Mouse (Mus musculus) forebrain, embryonic 12.5 days (tissue): ENCODE measurements at regions not wholly inside any gene's neighbourhood (a gene's known extent, or its start where the extent isn't known, plus 50 kb on each side); places are given as distances from the start of the nearest gene placed in this dataset.

ENCODE experiments used
- ATAC-seq: fragments of 200-750 bp; cut with Nextera tagmentation; 2 replicates; pipeline ENCODE4 v1.8.0; 2017; ENCODE audit warnings: moderate TSS enrichment; ENCODE audit not compliant: low FRiP score
- H3K27ac ChIP-seq: fragments of 300-500 bp; sonication (generic); 2 replicates; pipeline ENCODE4 v1.5.1; 2016; ENCODE audit warnings: mild to moderate bottlenecking
- H3K27me3 ChIP-seq: fragments of 300-500 bp; sonication (generic); 2 replicates; pipeline ENCODE4 v1.6.1; 2016; ENCODE audit warnings: mild to moderate bottlenecking
- H3K36me3 ChIP-seq: fragments of 300-500 bp; sonication (generic); replicated peaks from 2 replicates; pipeline ENCODE4 v1.6.1; 2016; ENCODE audit warnings: mild to moderate bottlenecking
- H3K4me1 ChIP-seq: fragments of 300-500 bp; sonication (generic); 2 replicates; pipeline ENCODE4 v1.6.1; 2016
- H3K4me2 ChIP-seq: fragments of 300-500 bp; sonication (generic); 2 replicates; pipeline ENCODE4 v1.6.1; 2016; ENCODE audit warnings: mild to moderate bottlenecking, moderate library complexity
- H3K4me3 ChIP-seq: fragments of 300-500 bp; sonication (generic); replicated peaks from 2 replicates; pipeline ENCODE4 v1.5.1; 2016; ENCODE audit warnings: mild to moderate bottlenecking
- H3K9ac ChIP-seq: fragments of 300-500 bp; sonication (generic); 2 replicates; pipeline ENCODE4 v1.6.1; 2016; ENCODE audit warnings: mild to moderate bottlenecking
- H3K9me3 ChIP-seq: fragments of 300-500 bp; sonication (generic); 2 replicates; pipeline ENCODE4 v1.6.1; 2016
- WGBS: fragments of 180-500 bp; shearing (Covaris S2); methylation state at CpG from one replicate; pipeline ENCODE4 v1.1.7; 2016; 5-methylcytosine and 5-hydroxymethylcytosine counted together

GRCm38 (mm10) chr9:116383411-116384101, 208.4 kb upstream of the Tgfbr2 start:
- peak overlapping the region; percentile 6; the same call in 1 of the 2 replicates for H3K4me2 ChIP-seq
- no peaks in the 10 kb centered on the region for H3K36me3 ChIP-seq
- 0 out of 2 replicates have a peak overlapping the region, but pooled peaks have one; percentile 29 for H3K9ac ChIP-seq
- WGBS, result 63% methylated on average over 18 of the region's 18 CpGs
- H3K27me3 ChIP-seq, result no peaks in the 10 kb centered on the region
- 0 out of 2 replicates have a peak overlapping the region, but pooled peaks have one; percentile 46 for H3K27ac ChIP-seq
- H3K4me1 ChIP-seq, result 0 out of 2 replicates have a peak, but pooled peaks cover 5% of the 10 kb centered on the region
- peak; percentile 17; the same call in 1 of the 2 replicates for ATAC-seq
- no peak overlapping the region for H3K4me3 ChIP-seq
- no peaks in the 10 kb centered on the region for H3K9me3 ChIP-seq

- WGBS, result 33% methylated on average over 1 of the region's 1 CpGs
- H3K27ac ChIP-seq, result no peak overlapping the region
- no peaks in the 10 kb centered on the region for H3K4me1 ChIP-seq
- H3K9me3 ChIP-seq, result no peaks in the 10 kb centered on the region
- H3K4me2 ChIP-seq, result no peak overlapping the region
- H3K9ac ChIP-seq, result no peak overlapping the region
- H3K36me3 ChIP-seq, result no peaks in the 10 kb centered on the region
- H3K4me3 ChIP-seq, result no peak overlapping the region
- ATAC-seq, result no peak
- no peaks in the 10 kb centered on the region for H3K27me3 ChIP-seq
Measured at GRCm38 (mm10) chr9:116377706-116378105, 202.5 kb upstream of the Tgfbr2 start.

- H3K9me3 ChIP-seq, result no peaks in the 10 kb centered on the region
- no peak overlapping the region for H3K9ac ChIP-seq
- no peak overlapping the region for H3K27ac ChIP-seq
- no peaks in the 10 kb centered on the region for H3K36me3 ChIP-seq
- no peak overlapping the region for H3K4me2 ChIP-seq
- H3K4me3 ChIP-seq, result no peak overlapping the region
- WGBS, result 72% methylated on average over 12 of the region's 12 CpGs
- no peaks in the 10 kb centered on the region for H3K27me3 ChIP-seq
- no peaks in the 10 kb centered on the region for H3K4me1 ChIP-seq
- peak; percentile 30; the same call in 1 of the 2 replicates for ATAC-seq
Measured at GRCm38 (mm10) chr9:116375658-116376357, 200.6 kb upstream of the Tgfbr2 start.

GRCm38 (mm10) chr9:116374343-116374742, 199.2 kb upstream of the Tgfbr2 start:
- no peak overlapping the region for H3K4me2 ChIP-seq
- no peaks in the 10 kb centered on the region for H3K4me1 ChIP-seq
- no peak overlapping the region for H3K4me3 ChIP-seq
- no peak overlapping the region for H3K27ac ChIP-seq
- H3K9me3 ChIP-seq, result no peaks in the 10 kb centered on the region
- no peaks in the 10 kb centered on the region for H3K27me3 ChIP-seq
- H3K36me3 ChIP-seq, result no peaks in the 10 kb centered on the region
- no peak overlapping the region for H3K9ac ChIP-seq
- ATAC-seq, result no peak
- 96% methylated on average over 4 of the region's 4 CpGs for WGBS

- 72% methylated on average over 3 of the region's 3 CpGs for WGBS
- ATAC-seq, result no peak
Measured at GRCm38 (mm10) chr9:116373396-116373795, 198.2 kb upstream of the Tgfbr2 start.

GRCm38 (mm10) chr9:116369059-116369718, 194.0 kb upstream of the Tgfbr2 start:
- ATAC-seq, result no peak
- no peak overlapping the region for H3K4me3 ChIP-seq
- H3K4me1 ChIP-seq, result no peaks in the 10 kb centered on the region
- H3K9me3 ChIP-seq, result no peaks in the 10 kb centered on the region
- H3K4me2 ChIP-seq, result no peak overlapping the region
- H3K9ac ChIP-seq, result no peak overlapping the region
- no peaks in the 10 kb centered on the region for H3K27me3 ChIP-seq
- H3K36me3 ChIP-seq, result no peaks in the 10 kb centered on the region
- no peak overlapping the region for H3K27ac ChIP-seq

More at GRCm38 (mm10) chr9:116373396-116373795, 198.2 kb upstream of the Tgfbr2 start:
- Histone ChIP-seq H3K27ac (no peak overlapping the region), H3K4me3 (no peak overlapping the region), H3K4me2 (no peak overlapping the region), H3K9ac (no peak overlapping the region), H3K4me1 (no peaks in the 10 kb centered on the region), H3K36me3 (no peaks in the 10 kb centered on the region), H3K27me3 (no peaks in the 10 kb centered on the region), H3K9me3 (no peaks in the 10 kb centered on the region)

- no peak overlapping the region for H3K9ac ChIP-seq
- H3K27ac ChIP-seq, result no peak overlapping the region
- no peak overlapping the region for H3K4me2 ChIP-seq
- H3K9me3 ChIP-seq, result 0 out of 2 replicates have a peak, but pooled peaks cover 4% of the 10 kb centered on the region
- no peaks in the 10 kb centered on the region for H3K27me3 ChIP-seq
- no peak for ATAC-seq
- H3K4me1 ChIP-seq, result no peaks in the 10 kb centered on the region
- WGBS, result 89% methylated on average over 7 of the region's 7 CpGs
- no peak overlapping the region for H3K4me3 ChIP-seq
- H3K36me3 ChIP-seq, result no peaks in the 10 kb centered on the region
Measured at GRCm38 (mm10) chr9:116366713-116367112, 191.6 kb upstream of the Tgfbr2 start.

- WGBS, result 83% methylated on average over 9 of the region's 9 CpGs
- no peak for ATAC-seq
Measured at GRCm38 (mm10) chr9:116366193-116366592, 191.0 kb upstream of the Tgfbr2 start.

GRCm38 (mm10) chr9:116365701-116366100, 190.5 kb upstream of the Tgfbr2 start:
- ATAC-seq, result no peak
- H3K27ac ChIP-seq, result no peak overlapping the region
- no peaks in the 10 kb centered on the region for H3K27me3 ChIP-seq
- H3K36me3 ChIP-seq, result no peaks in the 10 kb centered on the region
- 0 out of 2 replicates have a peak, but pooled peaks cover 5% of the 10 kb centered on the region for H3K9me3 ChIP-seq
- no peak overlapping the region for H3K4me3 ChIP-seq
- H3K4me2 ChIP-seq, result no peak overlapping the region
- WGBS, result 76% methylated on average over 3 of the region's 3 CpGs
- no peak overlapping the region for H3K9ac ChIP-seq
- no peaks in the 10 kb centered on the region for H3K4me1 ChIP-seq

More at GRCm38 (mm10) chr9:116366193-116366592, 191.0 kb upstream of the Tgfbr2 start:
- H3K27me3 ChIP-seq, result no peaks in the 10 kb centered on the region
- no peak overlapping the region for H3K9ac ChIP-seq
- H3K4me2 ChIP-seq, result no peak overlapping the region
- no peaks in the 10 kb centered on the region for H3K4me1 ChIP-seq
- no peak overlapping the region for H3K27ac ChIP-seq
- H3K36me3 ChIP-seq, result no peaks in the 10 kb centered on the region
- 0 out of 2 replicates have a peak, but pooled peaks cover 5% of the 10 kb centered on the region for H3K9me3 ChIP-seq
- H3K4me3 ChIP-seq, result no peak overlapping the region

- no peaks in the 10 kb centered on the region for H3K36me3 ChIP-seq
- no peak overlapping the region for H3K9ac ChIP-seq
- no peak for ATAC-seq
- no peaks in the 10 kb centered on the region for H3K27me3 ChIP-seq
- H3K4me3 ChIP-seq, result no peak overlapping the region
- no peak overlapping the region for H3K4me2 ChIP-seq
- 72% methylated on average over 12 of the region's 12 CpGs for WGBS
- H3K27ac ChIP-seq, result no peak overlapping the region
- H3K4me1 ChIP-seq, result no peaks in the 10 kb centered on the region
- H3K9me3 ChIP-seq, result 0 out of 2 replicates have a peak, but pooled peaks cover 5% of the 10 kb centered on the region
Measured at GRCm38 (mm10) chr9:116365016-116365685, 190.0 kb upstream of the Tgfbr2 start.

GRCm38 (mm10) chr9:116361092-116361491, 185.9 kb upstream of the Tgfbr2 start:
- Histone ChIP-seq H3K4me3 (no peak overlapping the region), H3K27me3 (no peaks in the 10 kb centered on the region), H3K4me2 (no peak overlapping the region), H3K9me3 (0 out of 2 replicates have a peak, but pooled peaks cover 5% of the 10 kb centered on the region), H3K27ac (no peak overlapping the region), H3K4me1 (no peaks in the 10 kb centered on the region), H3K36me3 (no peaks in the 10 kb centered on the region), H3K9ac (no peak overlapping the region)
- no peak for ATAC-seq
- WGBS, result 89% methylated on average over 3 of the region's 3 CpGs
